Mouse (Mus musculus): Measurements from ENCODE around the gene Rbbp8nl.

Rbbp8nl gene

DNA sequence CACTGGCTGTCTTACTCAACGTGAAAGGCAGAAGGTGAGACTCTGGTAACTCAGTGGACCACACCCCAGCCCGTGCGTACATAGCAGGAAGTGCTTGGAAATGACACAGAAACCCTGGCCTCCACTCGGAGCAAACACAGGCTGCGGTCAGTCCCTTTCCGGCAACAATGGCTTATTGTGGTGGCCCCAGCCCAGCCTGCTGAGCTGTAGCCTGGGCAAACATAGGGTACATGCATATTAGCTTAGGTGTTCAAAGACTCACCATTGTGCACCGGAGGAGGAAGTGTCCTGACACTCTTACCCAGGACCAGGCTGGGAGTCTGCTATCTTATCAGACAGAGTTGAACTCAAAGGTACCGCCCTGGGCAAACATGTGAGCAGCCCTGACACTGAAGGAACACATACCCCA lies 12.8 kb downstream of the Rbbp8nl start:
- Histone ChIP-seq H3K4me1 (replicated peaks; ENCODE audit: low read depth, low read length) (peaks cover 68% of the 10 kb centered on the region), H3K27me3 (ENCODE audit: insufficient read depth, low read length) (peaks cover 32% of the 10 kb centered on the region), H3K9me3 (ENCODE audit: low read length) (no peaks in the 10 kb centered on the region), H3K4me3 (replicated peaks; ENCODE audit: low read length) (peak overlapping the region; percentile 43), H3K36me3 (ENCODE audit: insufficient read depth, low read length) (no peaks in the 10 kb centered on the region)
- TF ChIP-seq POU5F1 (IDR thresholded peaks at IDR 0.05; ENCODE audit: borderline replicate concordance, low read length) (no peak), NANOG (IDR thresholded peaks at IDR 0.05; ENCODE audit: borderline replicate concordance, low read length) (no peak), CTCF (conservative IDR thresholded peaks at IDR 0.05; ENCODE audit: low read length) (no peak)

DNA sequence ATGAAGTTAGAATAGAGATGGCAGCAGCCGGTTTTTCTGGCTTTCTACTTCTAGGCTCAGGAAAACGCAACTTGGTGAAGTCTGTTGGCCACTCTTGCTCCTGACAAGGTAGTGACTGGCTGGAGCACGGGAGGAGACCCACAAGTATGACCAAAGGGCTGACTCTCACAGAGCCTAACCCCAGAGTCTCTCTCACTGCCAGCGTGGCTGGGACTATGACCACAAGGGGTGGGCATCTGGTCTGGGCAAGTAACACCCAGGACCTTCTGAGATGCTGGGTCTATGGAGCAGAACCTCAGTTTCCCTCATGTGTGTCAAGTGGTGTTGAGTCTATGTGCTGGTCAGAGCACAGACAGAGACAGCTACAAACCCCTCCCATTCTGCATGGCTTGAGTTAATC lies 13.3 kb downstream of the Rbbp8nl start:
- Histone ChIP-seq H3K9me3 (ENCODE audit: low read length) (no peaks in the 10 kb centered on the region), H3K4me3 (replicated peaks; ENCODE audit: low read length) (peak overlapping the region; percentile 43), H3K36me3 (ENCODE audit: insufficient read depth, low read length) (peaks cover 4% of the 10 kb centered on the region), H3K4me1 (replicated peaks; ENCODE audit: low read depth, low read length) (peaks cover 66% of the 10 kb centered on the region), H3K27me3 (ENCODE audit: insufficient read depth, low read length) (peaks cover 34% of the 10 kb centered on the region)
- TF ChIP-seq CTCF (conservative IDR thresholded peaks at IDR 0.05; ENCODE audit: low read length) = no peak

DNA sequence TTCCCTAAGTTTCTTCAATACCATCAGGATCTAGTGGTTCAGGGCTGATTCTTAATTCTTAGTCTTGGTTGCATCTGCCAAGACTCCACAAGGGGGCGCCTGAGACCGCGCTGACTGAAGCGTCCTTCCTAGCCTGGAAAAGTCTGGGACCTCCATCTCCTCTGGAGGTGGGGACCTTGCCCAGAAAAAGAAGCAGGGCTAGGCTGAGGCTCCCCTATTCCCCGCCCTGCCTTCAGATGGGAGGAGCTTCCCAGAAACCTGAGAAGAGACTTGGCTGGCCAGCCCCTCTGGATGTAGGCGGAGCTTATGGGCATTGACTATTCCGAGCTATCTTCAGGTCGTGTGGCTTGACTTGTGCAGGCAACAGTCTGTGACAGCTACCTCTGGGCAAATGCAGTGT lies 13.8 kb downstream of the Rbbp8nl start:
- Histone ChIP-seq H3K4me1 (replicated peaks; ENCODE audit: low read depth, low read length) (peaks cover 67% of the 10 kb centered on the region), H3K27me3 (ENCODE audit: insufficient read depth, low read length) (peaks cover 34% of the 10 kb centered on the region)
- no peak for TF ChIP-seq POU5F1 (IDR thresholded peaks at IDR 0.05; ENCODE audit: borderline replicate concordance, low read length)
- TF ChIP-seq CTCF (conservative IDR thresholded peaks at IDR 0.05; ENCODE audit: low read length) = peak; percentile 82

DNA sequence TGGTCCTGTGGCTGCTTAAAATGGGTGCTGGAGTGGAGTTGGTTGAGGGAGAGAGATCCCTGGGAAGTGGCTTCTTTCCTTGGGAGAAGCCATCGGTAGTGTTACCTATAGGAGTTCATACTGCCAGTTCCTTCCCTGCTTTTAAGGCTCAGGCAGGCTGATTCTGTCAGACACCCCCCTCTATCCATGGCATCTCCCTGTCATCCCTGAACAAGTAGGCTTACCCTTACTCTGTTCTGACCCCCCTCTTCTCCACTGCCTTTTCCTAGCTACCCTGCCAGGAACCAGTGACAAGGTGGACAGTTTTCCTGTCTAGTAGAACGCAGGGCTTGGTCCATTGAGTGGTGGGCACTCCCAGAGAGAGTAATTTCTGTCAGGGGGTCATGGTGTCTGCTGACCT lies 15.2 kb downstream of the Rbbp8nl start:
- H3K4me3 ChIP-seq (replicated peaks; ENCODE audit: low read length) = no peak overlapping the region
- no peak for TF ChIP-seq POU5F1 (IDR thresholded peaks at IDR 0.05; ENCODE audit: borderline replicate concordance, low read length)
- no peak for TF ChIP-seq CTCF (conservative IDR thresholded peaks at IDR 0.05; ENCODE audit: low read length)
- no peak for TF ChIP-seq NANOG (IDR thresholded peaks at IDR 0.05; ENCODE audit: borderline replicate concordance, low read length)
- H3K27me3 ChIP-seq (ENCODE audit: insufficient read depth, low read length) = peaks cover 30% of the 10 kb centered on the region
- no peaks in the 10 kb centered on the region for H3K9me3 ChIP-seq (ENCODE audit: low read length)
- peaks cover 66% of the 10 kb centered on the region for H3K4me1 ChIP-seq (replicated peaks; ENCODE audit: low read depth, low read length)
- peaks cover 23% of the 10 kb centered on the region for H3K36me3 ChIP-seq (ENCODE audit: insufficient read depth, low read length)

More for the DNA sequence above, 13.8 kb downstream of the Rbbp8nl start:
- Histone ChIP-seq H3K4me3 (replicated peaks; ENCODE audit: low read length) (peak overlapping the region; percentile 43), H3K36me3 (ENCODE audit: insufficient read depth, low read length) (peaks cover 10% of the 10 kb centered on the region), H3K9me3 (ENCODE audit: low read length) (no peaks in the 10 kb centered on the region)

DNA sequence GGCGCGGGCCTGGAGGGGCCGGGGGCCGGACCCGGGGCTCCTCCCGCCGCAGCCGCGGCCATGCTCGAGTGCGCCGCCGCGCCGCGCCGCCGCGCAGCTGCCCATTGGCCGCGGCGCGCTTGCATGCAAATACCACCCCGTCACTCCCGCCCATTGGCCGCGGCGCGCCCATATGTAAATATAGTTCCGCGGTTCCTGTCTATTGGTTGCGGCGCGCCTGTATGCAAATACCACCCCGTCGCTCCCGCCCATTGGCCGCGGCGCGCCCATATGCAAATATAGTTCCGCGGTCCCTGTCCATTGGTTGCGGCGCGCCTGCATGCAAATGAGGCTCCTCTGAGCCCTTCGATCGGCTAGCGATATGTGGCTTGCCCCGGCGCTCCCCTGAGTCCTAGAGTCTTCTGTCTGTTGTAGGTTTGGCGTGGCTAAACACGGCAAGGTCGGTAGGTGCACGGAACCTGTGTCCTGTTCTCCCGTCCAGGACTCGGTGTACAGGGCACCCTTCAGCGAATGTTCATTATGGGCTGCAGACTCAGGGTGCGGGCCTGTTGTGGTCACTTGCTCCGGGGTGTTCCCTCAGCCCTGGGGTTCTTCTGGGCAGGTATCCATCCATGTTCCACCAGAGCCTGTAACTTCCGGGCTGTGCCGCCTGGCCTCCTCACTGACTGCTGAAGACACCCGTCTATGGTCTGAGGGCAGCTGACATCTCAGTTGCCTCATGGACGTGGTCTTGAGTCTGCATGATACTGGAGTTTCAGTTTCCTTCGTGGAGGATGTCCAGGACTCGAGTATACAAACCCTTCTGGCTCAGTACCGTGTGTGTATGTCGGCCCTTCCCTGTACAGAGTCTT lies 16.1 kb downstream of the Rbbp8nl start, which contains the start of gene Cables2:
Cables2 (minus strand) TSS at position 103 of the 851 bp plus-strand sequence.
- Histone ChIP-seq H3K4me1 (replicated peaks; ENCODE audit: low read depth, low read length) (peaks cover 58% of the 10 kb centered on the region), H3K9me3 (ENCODE audit: low read length) (no peaks in the 10 kb centered on the region), H3K36me3 (ENCODE audit: insufficient read depth, low read length) (peaks cover 32% of the 10 kb centered on the region), H3K4me3 (replicated peaks; ENCODE audit: low read length) (peak within 1 kb of the TSS; percentile 86), H3K27me3 (ENCODE audit: insufficient read depth, low read length) (peaks cover 28% of the 10 kb centered on the region)
- TF ChIP-seq CTCF (conservative IDR thresholded peaks at IDR 0.05; ENCODE audit: low read length) (no peak), POU5F1 (IDR thresholded peaks at IDR 0.05; ENCODE audit: borderline replicate concordance, low read length) (no peak), NANOG (IDR thresholded peaks at IDR 0.05; ENCODE audit: borderline replicate concordance, low read length) (no peak)

DNA sequence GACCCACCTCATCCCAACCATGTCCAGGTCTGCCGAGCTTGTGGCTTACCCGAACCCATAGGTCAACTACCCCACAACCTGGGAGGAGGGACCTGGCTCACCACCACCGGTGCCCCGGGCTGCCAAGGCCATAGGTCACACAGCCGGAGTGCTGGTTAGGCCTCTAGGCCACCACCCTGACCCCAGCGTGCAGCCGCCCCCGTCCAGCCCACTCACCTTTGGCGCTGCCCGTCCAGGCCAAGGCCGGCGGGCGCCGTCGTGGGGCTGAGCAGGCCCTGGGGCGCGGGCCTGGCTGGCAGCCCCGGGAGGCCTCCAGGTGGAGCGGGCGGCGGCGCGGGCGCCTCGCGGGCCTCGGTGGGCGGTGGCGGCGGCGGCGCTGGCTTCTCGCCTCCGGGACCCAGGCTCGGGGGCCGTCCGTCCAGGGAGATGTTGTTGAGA lies 16.8 kb downstream of the Rbbp8nl start:
- no peaks in the 10 kb centered on the region for H3K9me3 ChIP-seq (ENCODE audit: low read length)
- peaks cover 24% of the 10 kb centered on the region for H3K27me3 ChIP-seq (ENCODE audit: insufficient read depth, low read length)
- peak overlapping the region; percentile 86 for H3K4me3 ChIP-seq (replicated peaks; ENCODE audit: low read length)
- peaks cover 39% of the 10 kb centered on the region for H3K36me3 ChIP-seq (ENCODE audit: insufficient read depth, low read length)
- TF ChIP-seq CTCF (conservative IDR thresholded peaks at IDR 0.05; ENCODE audit: low read length) (no peak), POU5F1 (IDR thresholded peaks at IDR 0.05; ENCODE audit: borderline replicate concordance, low read length) (no peak), NANOG (IDR thresholded peaks at IDR 0.05; ENCODE audit: borderline replicate concordance, low read length) (no peak)
- peaks cover 51% of the 10 kb centered on the region for H3K4me1 ChIP-seq (replicated peaks; ENCODE audit: low read depth, low read length)

DNA sequence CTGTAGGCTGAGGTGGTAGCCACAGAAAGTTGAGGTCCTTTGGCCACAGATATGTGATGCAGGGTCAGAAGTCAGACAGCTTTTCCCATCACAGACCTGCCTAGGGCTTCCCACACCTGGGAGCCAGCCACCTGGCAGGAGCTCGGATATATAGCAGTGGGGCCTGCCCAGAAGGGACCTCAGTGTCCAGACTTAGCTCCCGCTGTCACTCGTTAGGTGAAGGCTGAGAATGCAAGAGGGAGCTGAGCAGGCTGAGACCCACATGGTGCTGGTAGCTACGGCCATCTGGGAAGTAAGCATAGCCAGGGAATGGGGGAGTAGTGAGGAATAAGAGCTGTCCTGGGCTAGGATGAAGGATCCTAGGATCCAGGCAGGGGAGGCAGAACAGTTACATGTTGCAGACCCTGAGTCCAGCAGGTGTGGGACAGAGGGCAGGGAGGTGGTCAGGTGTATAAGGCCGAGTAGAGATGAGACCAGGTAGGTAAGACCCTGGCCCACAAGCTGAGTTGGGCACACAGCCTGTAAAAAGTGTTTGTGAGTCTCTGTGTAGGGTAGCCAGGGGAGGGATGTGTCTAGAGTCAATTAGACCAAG lies 17.8 kb downstream of the Rbbp8nl start:
- no peak for TF ChIP-seq CTCF (conservative IDR thresholded peaks at IDR 0.05; ENCODE audit: low read length)
- no peak for TF ChIP-seq NANOG (IDR thresholded peaks at IDR 0.05; ENCODE audit: borderline replicate concordance, low read length)
- no peak for TF ChIP-seq POU5F1 (IDR thresholded peaks at IDR 0.05; ENCODE audit: borderline replicate concordance, low read length)
- Histone ChIP-seq H3K4me3 (replicated peaks; ENCODE audit: low read length) (peak overlapping the region; percentile 86), H3K9me3 (ENCODE audit: low read length) (no peaks in the 10 kb centered on the region), H3K36me3 (ENCODE audit: insufficient read depth, low read length) (peaks cover 49% of the 10 kb centered on the region), H3K27me3 (ENCODE audit: insufficient read depth, low read length) (peaks cover 24% of the 10 kb centered on the region), H3K4me1 (replicated peaks; ENCODE audit: low read depth, low read length) (peaks cover 41% of the 10 kb centered on the region)

DNA sequence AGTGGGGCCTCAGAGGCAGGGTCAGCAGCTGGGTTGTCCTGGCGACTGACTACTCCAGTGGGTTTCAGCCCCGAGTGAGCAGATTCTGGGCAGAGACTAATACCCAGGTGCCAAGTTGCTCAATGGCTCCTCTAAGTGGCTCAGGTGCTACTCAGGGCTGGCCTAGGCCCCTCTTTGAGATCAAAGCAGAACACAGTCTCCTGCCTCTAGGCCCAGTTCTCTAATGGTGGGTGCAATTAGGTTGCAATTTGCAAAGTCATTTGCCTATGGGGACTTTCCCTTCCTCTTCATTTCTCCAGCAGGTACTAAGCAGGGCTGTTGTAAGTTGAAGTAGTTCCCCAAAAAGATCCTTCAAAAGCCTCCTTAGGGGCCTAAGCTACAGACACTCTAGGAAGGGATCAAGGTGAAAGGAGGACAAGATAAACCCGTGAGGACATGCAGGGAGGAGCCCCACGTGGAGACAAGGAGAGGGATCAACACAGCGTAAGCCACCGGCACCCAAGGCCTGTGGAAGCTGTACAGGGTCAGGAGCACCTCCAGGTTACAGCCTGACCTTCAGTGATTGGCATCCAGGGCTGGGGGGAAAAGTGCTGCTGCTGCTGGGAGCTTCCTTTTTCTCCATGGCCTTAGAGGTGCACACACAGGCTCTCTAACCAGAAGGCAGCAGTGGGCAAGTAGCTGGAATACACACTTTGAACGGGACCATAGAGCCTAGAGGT lies 19.0 kb downstream of the Rbbp8nl start:
- Histone ChIP-seq H3K27me3 (ENCODE audit: insufficient read depth, low read length) (peaks cover 24% of the 10 kb centered on the region), H3K4me3 (replicated peaks; ENCODE audit: low read length) (no peak overlapping the region), H3K4me1 (replicated peaks; ENCODE audit: low read depth, low read length) (peaks cover 31% of the 10 kb centered on the region), H3K9me3 (ENCODE audit: low read length) (no peaks in the 10 kb centered on the region), H3K36me3 (ENCODE audit: insufficient read depth, low read length) (peaks cover 61% of the 10 kb centered on the region)
- no peak for TF ChIP-seq POU5F1 (IDR thresholded peaks at IDR 0.05; ENCODE audit: borderline replicate concordance, low read length)
- no peak for TF ChIP-seq NANOG (IDR thresholded peaks at IDR 0.05; ENCODE audit: borderline replicate concordance, low read length)
- TF ChIP-seq CTCF (conservative IDR thresholded peaks at IDR 0.05; ENCODE audit: low read length) = no peak

Data from E14TG2a.4 (cell line).